Mouse (Mus musculus): ENCODE measurements around the gene Foxk1.

The Foxk1 gene

DNA sequence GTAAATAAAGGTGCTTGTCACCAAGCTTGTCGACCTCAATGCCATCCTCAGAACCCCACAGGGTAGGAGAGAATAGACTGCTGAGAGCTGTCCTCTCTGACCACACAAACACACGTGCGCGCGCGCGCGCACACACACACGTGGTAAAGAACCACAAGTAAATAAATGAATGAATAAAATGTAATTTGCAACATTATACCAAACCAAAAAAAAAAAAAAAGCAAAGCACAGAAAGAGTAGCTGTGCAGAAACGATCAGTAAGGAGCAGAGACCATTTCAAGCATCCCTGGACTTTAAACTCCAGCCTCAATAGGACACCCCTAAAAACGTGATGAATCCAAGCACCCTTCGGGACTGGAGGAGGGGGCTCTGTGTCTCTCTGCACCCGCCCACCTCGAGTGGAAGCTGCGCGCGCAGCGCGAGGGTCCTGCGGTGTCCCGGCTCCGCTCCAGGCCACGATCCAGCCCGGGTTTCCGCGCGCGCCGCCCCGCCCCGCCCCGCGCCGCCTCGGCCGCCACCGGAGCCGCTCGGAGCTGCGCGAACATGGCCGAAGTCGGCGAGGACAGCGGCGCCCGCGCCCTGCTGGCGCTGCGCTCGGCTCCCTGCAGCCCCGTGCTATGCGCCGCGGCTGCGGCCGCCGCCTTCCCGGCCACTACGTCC lies at the start of gene Foxk1:
TSS of gene Foxk1 (plus strand) at position 517 of the 660 bp plus-strand sequence.
- peak; percentile 89 to 96 for DNase-seq (ENCODE audit: low spot score in 2 of 2)

DNA sequence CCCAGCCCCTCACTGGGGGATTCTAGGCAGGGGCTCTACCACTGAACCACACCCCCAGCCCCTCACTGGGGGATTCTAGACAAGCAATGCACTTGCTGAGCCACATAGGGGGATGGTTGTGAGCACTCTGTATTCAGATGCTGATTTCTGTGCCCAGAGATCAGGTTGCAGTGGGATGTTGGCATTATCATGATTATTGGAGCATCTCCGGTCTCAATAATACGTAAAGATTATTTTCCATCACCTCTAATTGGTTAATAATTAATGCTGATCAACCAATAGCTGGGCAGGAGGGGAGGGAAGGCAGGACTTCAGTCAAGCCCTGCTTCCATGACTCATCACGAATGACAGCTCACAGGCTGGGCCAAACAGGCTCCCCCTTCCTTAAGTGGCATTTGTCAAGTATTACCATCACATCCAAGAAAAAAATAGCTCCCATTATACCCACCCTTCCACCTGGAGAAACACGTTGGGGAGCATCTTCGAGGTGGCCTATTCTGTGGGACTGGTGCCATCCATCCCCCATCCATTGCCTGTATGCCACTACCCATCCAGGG lies 48.9 kb upstream of the Foxk1 start:
- DNase-seq (ENCODE audit: low spot score in 2 of 2) = no peak

DNA sequence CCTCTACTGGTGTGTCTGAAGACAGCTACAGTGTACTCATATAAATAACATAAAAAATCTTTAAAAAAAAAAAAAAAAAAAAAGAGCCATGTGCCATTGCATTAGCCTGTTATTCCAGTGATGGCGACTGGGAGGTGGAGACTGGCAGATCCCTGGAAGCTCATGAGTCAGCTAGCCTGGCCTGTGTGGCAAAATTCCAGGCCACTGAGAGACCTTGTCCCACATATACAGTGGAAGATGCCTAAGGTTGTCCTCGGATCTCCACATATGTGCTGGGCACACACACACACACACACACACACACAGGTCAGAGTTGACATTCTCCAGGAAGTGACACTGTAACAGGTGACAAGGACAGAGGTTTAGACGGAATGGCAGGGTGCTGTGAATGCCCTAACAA lies 46.2 kb upstream of the Foxk1 start:
- DNase-seq (ENCODE audit: low spot score in 2 of 2) = no peak

DNA sequence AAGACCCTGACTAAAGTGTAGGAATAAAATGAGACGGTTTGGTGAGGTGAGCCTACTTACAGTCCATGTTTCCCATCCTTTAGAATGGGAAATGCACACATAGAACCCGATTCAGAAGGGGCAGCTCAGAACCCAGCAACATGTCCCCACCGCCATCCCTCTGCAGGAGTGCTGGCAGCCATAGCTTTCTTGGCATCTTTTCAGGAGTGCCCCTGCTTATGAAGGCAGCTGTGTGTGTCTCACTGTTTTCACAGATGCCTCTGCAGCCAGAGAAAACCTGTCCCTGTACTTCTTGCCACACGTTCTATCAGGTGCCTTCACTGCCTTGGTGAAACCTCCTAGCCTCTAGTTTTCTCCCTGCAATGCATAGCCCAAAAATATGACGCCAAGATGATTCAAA lies 40.1 kb upstream of the Foxk1 start:
- no peak for DNase-seq (ENCODE audit: low spot score in 2 of 2)

DNA sequence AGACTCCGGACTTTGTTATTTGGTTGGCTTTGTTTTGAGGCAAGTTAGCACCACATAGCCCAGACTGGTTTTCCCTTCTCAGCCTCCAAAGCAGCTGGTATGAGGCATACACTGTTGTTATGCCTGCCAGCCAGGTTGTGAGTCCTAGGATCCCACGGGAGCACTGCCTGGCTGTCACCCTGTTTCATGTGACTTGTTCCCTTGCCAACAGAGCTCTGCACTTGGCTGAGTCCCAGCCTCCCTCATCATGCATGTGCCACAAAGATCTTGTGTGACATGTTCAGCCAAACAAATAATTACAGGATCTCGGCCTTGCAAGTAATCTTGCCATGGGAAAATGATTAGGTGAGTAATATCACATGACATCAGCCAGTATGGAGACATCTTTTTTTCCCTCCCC lies 38.4 kb upstream of the Foxk1 start:
- no peak for DNase-seq (ENCODE audit: low spot score in 2 of 2)

DNA sequence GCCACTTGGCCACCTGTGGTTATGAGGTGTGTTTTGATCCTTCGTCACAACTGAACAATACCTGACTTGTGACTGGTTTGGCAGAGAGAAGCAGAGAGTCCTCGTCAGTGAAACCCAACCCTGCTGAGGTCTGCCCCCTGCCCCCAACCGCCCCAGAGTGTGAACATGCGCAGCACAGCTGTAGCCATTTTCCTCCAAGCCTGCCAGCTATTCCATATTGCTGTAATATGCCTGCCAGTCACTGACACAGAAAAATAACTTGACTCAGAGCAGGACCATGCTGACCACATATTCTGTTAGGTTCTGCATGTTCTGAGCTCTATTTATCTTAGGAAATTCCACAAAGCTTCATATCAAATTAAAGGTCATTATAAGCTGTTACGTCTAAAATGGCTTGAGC lies 37.2 kb upstream of the Foxk1 start:
- no peak for DNase-seq (ENCODE audit: low spot score in 2 of 2)

DNA sequence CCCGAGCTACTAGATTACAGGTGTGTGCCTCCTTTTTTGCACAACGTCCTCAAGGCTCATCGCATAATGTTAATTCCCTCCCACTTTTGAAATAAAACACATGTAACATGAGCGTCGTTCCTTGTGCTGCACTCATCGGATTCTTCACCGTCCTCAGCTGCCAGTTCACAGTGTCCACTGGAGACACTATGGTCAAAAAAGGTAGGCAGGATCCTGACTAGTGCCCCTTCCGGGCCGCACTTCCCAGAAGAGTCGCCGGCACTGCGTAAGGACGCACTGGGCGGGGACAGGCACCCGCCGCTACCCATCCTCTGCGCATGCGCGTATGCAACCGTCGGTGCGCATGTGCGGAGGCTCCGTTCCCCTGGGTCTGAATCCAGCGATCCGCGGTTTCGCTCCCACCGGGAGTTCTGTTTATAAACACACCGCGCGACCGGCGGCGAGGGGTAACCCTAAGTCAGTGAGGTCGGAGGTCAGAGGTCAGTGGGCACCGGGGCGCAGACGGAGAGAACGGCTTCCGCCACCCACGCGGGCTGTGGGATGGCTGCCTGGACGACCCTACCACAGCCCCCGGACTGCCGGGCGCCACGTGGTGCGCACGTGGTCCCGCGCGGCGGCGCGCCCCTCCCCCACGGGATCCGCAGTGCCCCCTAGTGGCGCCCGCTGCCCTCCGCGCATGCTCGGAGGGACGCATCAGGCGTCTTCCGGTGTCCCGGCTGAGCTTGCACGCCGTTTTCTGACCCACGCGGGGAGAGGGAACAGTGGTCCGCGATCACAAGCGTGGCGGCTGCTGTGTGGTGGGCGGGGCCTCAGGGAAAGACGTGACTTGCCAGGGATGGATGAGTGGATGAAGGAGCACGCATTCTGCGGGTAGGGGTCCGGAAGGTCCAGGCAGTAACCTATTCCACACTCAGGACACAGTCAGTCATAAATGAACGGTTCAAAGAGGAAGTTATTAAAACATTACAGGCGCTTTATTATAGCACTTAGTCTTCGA lies 33.9 kb upstream of the Foxk1 start:
- peak; percentile 97 to 99 for DNase-seq (ENCODE audit: low spot score in 2 of 2)

DNA sequence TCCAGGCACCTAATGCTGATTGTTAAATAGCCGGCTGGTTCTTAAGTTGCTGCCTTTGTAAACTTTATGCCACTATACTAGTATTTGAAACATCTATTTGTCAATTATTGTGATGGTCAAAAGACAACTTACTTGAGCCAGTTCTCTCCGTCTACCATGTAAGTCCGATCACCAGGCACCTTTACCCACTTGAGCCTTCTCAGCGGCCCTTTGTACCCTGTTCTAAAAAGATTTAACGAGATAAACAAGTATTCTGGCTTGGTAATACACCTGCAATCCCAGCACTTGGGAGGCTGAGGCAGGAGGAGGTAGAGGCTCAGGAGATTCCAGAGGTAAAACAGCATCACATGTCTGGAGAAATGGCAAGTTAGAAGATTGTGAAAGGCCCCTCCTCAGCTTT lies 33.2 kb upstream of the Foxk1 start:
- DNase-seq (ENCODE audit: low spot score in 2 of 2) = no peak

DNA sequence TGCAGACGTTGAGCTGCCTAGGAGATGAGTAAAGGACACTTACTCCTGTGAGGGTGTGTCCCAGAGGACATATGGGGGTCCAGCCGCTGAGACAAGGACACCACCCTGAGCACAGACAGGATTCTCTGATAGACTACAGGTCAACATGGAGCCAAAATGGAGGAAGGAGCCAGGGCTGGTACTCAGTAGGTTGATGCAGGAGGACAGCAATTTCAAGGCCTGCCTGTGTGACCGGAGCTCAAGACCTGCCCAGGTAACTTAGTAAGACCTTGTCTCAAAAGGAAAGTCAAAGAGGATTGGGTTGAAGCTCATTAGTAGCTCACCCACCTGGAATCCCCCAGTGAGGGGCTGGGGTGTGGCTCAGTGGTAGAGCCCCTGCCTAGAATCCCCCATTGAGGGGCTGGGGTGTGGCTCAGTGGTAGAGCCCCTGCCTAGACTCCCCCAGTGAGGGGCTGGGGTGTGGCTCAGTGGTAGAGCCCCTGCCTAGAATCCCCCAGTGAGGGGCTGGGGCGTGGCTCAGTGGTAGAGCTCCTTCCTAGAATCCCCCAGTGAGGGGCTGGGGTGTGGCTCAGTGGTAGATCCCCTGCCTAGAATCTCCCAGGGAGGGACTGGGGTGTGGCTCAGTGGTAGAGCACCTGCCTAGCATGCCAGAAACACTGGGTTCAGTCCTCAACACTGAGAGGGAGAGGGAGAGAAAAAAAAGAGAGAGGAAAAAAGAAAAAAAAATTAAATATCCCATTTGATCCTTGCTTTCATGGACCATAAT lies 30.7 kb upstream of the Foxk1 start:
- no peak for DNase-seq (ENCODE audit: low spot score in 2 of 2)

DNA sequence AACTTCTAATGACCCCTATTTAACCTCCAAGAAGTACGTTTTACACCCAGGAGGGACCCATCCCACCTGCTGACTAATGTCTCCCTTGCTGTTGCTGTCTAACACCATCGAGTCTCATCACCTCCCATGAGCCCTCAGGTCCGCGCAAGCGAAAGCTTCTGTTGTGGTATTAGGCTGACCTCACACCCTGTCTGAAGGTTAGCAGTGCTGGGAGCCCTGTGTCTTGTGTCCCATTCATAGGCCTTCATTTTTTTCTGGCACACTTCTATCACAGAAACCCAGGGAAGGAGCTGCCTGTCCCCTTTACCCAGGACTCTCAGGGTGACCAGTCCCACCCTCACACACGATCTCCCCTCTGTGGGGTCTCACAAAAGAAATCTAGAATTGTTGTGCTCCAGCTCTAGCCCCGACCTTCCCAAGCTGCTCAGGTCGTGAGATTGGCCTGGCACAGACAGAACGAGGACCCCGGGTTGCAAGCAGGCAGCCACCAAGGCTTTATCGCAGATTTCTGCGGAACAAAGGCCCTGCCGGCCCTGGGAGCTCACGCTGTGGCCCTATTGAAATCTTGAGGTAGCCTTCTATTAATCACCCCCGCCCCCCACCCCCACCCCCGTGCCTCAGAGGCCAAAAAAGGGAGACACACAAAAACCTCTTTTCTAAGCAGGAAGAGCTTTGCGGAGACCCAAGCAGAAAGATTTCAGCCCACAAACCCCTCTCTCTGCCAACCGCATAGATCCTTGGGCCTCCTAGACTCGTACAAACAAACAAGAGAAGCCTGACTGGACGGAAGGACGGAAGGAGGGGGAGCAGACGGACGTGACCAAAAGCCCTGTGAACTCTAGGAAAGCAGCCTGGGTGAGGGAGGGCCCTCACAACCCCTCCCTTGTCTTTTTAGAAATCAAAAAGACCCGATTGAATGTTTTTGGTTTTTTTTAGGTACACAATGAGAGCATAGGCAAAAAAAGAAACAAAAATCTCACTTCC lies 29.8 kb upstream of the Foxk1 start:
- DNase-seq (ENCODE audit: low spot score in 2 of 2) = no peak

DNA sequence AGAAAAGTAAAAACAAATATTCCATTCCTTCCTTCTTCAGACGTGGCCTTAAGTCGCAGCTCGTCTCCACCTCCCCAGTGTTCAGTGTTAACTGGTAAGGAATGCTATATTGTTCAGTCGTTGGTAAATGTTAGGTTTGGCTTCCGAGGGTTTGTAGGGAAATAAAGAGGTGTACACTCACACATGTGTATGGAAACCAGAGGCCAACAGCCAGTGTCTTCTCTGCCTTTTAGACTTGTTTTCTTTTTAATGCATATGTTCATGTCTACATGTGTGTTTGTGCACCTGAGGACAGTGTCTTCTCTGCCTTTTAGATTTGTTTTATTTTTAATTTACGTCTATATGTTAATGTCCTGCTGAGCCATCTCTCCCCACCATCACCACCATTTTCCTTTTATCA lies 29.1 kb upstream of the Foxk1 start:
- DNase-seq (ENCODE audit: low spot score in 2 of 2) = no peak

DNA sequence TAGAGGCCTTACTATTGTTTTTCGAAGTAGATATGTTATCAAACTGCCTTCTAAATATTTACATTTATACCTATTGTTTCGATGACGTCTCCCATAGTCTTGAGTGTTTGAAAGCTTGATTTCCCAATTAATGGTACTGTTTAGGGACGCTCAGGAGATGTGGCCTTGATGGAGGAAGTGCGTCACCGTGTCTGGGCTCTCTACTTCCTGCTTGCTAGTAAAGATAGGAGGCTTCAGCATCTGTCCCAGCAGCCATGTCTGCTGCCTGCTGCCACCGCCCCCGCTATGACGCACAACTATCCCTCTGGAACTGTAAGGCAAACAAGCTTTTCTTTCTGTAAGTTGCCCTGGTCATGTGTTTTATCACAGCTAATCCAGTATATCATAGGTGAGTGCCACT lies 27.0 kb upstream of the Foxk1 start:
- no peak for DNase-seq (ENCODE audit: low spot score in 2 of 2)

DNA sequence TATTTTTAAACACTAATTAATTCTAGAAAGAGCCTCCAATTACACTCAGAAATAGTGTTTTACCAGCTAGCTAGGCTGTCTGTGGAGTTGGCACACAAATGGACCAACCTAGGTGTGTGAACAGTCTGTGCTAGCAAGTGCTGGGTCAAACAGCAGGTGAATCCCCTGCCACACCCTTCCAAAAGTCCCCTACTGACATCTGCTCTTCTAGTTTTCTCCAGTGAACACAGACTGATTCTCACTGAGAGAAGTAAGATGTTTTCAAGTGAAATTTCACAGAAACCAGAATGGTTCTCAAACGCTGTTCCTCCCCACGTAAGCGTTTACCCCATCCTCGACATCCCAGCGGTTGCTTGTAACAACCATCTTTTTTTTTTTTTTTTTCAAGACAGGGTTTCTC lies 25.7 kb upstream of the Foxk1 start:
- no peak for DNase-seq (ENCODE audit: low spot score in 2 of 2)

DNA sequence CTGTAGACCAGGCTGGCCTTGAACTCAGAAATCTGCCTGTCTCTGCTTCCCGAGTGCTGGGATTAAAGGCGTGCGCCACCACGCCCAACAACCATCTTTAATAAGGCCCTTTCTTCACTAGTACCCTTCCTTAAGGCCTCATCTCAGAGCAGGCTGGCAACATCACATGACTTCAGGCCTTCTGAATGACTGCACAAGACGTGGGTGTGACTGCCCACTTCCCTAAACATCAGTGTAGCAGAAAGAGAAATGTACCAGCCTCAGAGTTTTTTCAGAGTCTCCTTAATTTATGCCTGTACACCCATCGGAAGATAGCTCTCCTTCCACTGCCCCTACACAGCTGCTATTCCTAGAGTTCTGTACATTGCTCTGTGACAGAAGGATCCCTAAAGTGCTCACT lies 25.2 kb upstream of the Foxk1 start:
- DNase-seq (ENCODE audit: low spot score in 2 of 2) = no peak

DNA sequence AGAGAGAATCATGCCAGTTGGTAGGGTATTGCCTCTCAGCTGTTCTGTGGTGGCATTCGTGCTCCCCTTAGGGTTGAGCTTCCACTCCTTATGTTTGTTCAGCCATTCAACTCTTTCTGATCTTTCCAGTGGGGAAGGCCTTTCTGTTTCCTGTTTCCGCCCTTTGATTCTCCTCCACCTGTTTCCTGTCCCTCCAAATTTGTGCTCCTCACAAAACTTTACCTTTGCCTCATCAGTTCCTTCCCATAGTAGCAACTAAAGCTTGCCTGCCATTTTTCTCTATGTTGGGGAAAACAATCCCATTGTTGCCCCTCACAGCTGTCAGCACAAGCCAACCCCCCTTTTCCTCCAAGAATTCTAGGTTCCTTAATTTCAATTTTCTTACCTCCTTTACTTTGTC lies 23.2 kb upstream of the Foxk1 start:
- DNase-seq (ENCODE audit: low spot score in 2 of 2) = no peak

DNA sequence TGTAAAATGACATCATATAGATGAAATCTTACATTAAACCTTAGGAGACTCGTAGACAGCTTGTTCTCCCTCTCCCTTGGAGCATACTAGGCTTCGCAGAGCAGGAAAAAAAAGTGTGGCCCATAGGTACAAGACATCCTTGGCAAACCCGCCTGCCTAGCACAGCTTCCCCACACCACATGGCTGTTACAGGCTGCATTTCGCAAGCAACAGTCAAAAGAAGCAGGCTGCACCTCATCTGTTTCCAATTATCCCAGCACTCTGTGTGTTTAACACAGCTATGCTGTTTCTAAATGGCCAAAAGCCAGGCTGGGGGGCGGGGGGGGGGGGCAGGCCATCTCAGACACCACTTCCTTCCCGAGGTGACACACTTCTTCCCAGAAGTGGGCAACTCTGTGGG lies 20.8 kb upstream of the Foxk1 start:
- no peak for DNase-seq (ENCODE audit: low spot score in 2 of 2)

DNA sequence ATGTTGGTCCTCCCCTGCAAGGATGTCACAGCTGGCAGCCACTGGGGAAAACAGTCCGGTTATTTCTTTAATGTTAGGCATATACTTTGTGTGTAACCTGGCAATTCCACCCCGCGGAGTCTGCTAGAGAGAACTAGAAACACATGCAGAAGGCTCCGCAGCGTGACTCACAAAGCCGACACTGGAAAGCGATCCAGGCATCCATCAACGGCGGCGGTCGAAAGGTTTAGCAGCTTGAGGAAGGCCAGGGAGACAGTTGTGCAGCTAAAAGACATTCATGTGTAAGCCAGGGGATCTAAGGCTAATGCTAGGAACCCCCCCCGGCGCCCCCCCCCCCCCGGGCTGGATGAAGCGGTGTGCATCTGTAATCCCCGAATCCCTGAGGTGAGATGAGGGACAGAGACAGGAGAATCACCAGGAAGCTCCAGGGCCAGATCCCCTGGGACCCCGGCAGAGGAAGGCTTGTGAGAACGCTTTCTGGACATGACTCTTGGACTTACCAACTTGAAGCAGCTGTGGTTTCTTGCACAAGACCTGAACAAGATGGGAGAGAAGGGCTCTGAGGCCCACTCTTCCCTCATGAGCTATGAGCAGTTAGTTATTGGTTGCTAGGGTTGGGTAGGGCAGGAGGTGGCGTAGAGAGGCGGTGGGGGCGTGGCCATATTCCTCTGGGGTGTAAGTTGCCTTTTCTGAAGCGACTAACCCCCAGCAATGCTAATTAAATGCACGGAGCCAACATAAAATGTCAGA lies 16.2 kb upstream of the Foxk1 start:
- no peak for DNase-seq (ENCODE audit: low spot score in 2 of 2)

DNA sequence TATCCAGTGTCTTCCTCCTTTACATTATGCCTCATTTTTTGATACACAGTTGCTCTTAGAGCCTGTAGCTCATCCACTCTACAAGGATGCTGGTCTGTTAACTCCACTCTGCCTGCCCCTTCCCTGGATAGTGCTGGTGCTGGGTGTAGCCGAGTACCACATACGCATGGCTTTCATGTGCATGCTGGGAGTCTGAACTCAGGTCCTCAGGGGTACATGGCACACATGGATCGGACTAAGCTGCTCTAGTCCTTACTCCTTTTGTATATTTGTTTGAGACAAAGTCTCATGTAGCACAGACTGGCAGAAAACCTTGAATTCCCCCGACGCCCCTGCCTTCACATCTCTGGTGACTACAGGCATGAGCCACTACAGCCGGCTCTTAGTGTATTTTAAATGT lies 15.0 kb upstream of the Foxk1 start:
- no peak for DNase-seq (ENCODE audit: low spot score in 2 of 2)

DNA sequence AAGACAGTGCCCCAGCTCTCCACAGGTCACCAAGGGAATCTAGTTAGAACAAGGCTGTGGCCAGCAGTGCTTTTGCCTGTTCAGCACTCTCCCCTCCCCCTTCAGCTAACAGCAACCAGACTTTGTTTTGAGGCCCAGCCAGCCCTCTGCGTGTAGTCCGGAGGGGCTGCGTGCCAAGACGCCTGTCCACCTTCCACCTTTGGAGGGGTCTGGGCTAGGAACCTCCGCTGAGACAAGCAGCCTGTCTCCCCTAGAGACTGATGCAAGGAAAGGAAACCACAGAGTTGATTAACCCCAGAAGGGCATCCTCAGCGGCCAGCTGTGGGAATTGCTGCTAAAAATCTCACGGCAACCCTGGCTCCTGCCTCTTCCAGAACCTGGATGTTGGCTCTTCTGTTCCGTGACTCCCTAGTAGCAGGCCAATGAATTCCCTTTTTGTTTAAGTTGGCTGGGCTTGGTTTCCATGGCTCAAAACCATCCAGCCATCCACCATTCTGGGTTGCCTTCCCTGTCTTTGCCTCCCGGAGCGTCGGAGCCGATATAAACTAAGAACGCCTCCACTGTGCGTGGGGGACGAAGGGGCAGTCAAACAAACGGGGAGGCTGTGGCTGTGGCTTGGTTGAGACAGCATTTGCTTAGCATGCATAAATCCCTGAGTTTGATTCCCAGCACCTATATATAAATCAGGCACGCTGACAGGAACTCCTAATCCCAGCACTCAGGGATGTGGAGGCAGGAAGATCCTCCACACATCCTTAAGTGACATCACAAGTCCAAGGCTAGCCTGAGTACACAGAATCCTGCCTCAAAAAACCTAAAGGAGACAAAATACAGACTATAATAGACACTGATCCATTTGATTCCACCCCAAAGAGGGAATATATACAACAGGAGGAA lies 14.3 kb upstream of the Foxk1 start:
- no peak for DNase-seq (ENCODE audit: low spot score in 2 of 2)

Data from frontal cortex, postnatal 14 days (tissue).